Mouse (Mus musculus) forebrain, embryonic 16.5 days (tissue): Measurements from ENCODE around the gene Hoxd12. TPM values are rescaled to one million over a fixed set of nuclear protein-coding genes. Genes with fewer than 3 reads are reported as not detected.
A peak's percentile ranks its signal among the peaks of the same experiment; 100 is the strongest.

Experiments
- ATAC-seq: fragments of 200-750 bp; cut with Nextera tagmentation; 2 replicates; pipeline ENCODE4 v1.8.0; 2017; ENCODE audit warnings: mild to moderate bottlenecking, moderate library complexity
- H3K27ac ChIP-seq: fragments of 300-500 bp; sonication (generic); 2 replicates; pipeline ENCODE4 v1.5.1; 2014; ENCODE audit warnings: low read length, control low read depth
- H3K27me3 ChIP-seq: fragments of 300-500 bp; sonication (generic); replicated peaks from 2 replicates; pipeline ENCODE4 v1.6.1; 2014; ENCODE audit warnings: low read length; ENCODE audit not compliant: control insufficient read depth, insufficient read depth
- H3K36me3 ChIP-seq: fragments of 300-500 bp; sonication (generic); 2 replicates; pipeline ENCODE4 v1.6.1; 2014; ENCODE audit not compliant: control insufficient read depth, insufficient read depth
- H3K4me1 ChIP-seq: fragments of 300-500 bp; sonication (generic); replicated peaks from 2 replicates; pipeline ENCODE4 v1.6.1; 2014; ENCODE audit warnings: low read length; ENCODE audit not compliant: control insufficient read depth, insufficient read depth
- H3K4me2 ChIP-seq: fragments of 300-500 bp; sonication (generic); 2 replicates; pipeline ENCODE4 v1.6.1; 2014; ENCODE audit warnings: mild to moderate bottlenecking, low read length, control low read depth
- H3K4me3 ChIP-seq: fragments of 300-500 bp; sonication (generic); replicated peaks from 2 replicates; pipeline ENCODE4 v1.5.1; 2014; ENCODE audit warnings: mild to moderate bottlenecking, low read length, control low read depth
- H3K9ac ChIP-seq: fragments of 300-500 bp; sonication (generic); replicated peaks from 2 replicates; pipeline ENCODE4 v1.6.1; 2014; ENCODE audit warnings: low read depth, low read length, control low read depth
- H3K9me3 ChIP-seq: fragments of 300-500 bp; sonication (generic); 2 replicates; pipeline ENCODE4 v1.6.1; 2016; ENCODE audit warnings: low read length; ENCODE audit not compliant: control insufficient read depth
- WGBS: fragments of 180-500 bp; shearing (Covaris S2); extraction: QIAGEN DNeasy Blood & Tissue Kit; methylation state at CpG from one replicate; pipeline ENCODE4 v1.1.7; 2014; 5-methylcytosine and 5-hydroxymethylcytosine counted together
- polyA plus RNA-seq: library from polyadenylated mRNA; unstranded; fragments of >200 nt; fragmentation: Nextera tagmentation; extraction: Ambion mirVana; gene quantifications from 2 replicates; pipeline ENCODE4 v1.2.1, GENCODE M21; 2015

Hoxd12 gene
- polyA plus RNA-seq, 1 experiment from 2014 or later = not detected

DNA sequence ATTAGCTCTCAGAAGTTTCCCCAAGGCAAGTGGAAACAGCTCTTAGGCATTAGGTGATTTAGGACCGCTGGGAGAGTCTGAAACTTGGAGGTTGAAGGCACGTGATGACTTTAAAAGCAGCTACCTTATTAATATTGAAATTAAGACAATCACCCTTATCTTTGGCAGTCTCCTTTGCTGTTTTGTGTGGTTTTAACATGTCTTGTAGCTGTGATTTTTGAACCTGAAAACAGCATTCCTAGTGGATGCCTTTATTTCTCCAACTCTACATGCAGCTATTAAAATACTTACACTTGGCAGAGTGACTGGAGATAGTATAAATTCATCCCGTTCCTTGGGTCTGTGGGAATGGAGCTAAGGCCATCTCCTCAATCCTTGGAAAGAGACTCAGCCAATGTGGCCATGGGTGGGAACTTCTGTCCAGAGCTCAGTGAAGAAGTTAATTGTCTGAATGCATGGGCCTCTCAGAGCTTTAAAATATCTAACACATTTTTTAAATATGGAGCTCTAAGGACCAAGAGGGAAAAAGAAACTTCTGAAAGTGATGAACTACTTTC is 4.1 kb upstream of the Hoxd12 start:
- Histone ChIP-seq H3K9ac (no peak overlapping the region), H3K27me3 (peaks cover 93% of the 10 kb centered on the region)
- 3% methylated on average over 3 of the region's 3 CpGs for WGBS

DNA sequence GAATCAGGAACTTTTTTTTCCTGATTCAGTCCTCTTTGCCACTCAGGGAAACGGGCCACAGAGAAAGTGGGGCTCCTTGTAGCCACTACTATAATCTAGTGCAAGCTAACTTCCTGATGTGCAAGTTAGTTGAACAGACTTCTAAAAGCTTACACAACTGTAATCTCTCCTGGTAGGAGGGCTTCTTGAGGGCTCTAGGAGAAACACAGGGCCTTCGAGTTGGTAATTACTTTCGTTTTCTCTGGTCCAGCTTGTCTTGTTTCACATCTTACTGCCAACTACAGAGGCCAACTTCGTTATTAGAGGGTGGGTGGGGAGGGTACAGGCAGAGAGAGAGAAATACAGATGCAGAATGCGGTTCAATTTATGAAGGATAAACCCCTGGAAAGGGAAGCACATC is 3.0 kb upstream of the Hoxd12 start:
- no peak for ATAC-seq
- H3K9ac ChIP-seq = no peak overlapping the region
- peaks cover 94% of the 10 kb centered on the region for H3K27me3 ChIP-seq
- no peak overlapping the region for H3K27ac ChIP-seq
- H3K4me3 ChIP-seq = no peak overlapping the region
- WGBS = 9% methylated on average over 5 of the region's 5 CpGs
- peaks cover 17% of the 10 kb centered on the region for H3K4me1 ChIP-seq
- H3K36me3 ChIP-seq = no peaks in the 10 kb centered on the region
- no peak overlapping the region for H3K4me2 ChIP-seq
- H3K9me3 ChIP-seq = no peaks in the 10 kb centered on the region

More for the DNA sequence above, 4.1 kb upstream of the Hoxd12 start:
- Histone ChIP-seq H3K4me1 (peaks cover 17% of the 10 kb centered on the region), H3K4me3 (no peak overlapping the region), H3K27ac (no peak overlapping the region), H3K4me2 (no peak overlapping the region), H3K9me3 (no peaks in the 10 kb centered on the region), H3K36me3 (no peaks in the 10 kb centered on the region)
- ATAC-seq = no peak

- H3K9ac ChIP-seq = no peak overlapping the region
- peak; percentile 63 for ATAC-seq
- no peak overlapping the region for H3K27ac ChIP-seq
- peak overlapping the region; percentile 42 for H3K4me2 ChIP-seq
- H3K4me1 ChIP-seq = peaks cover 16% of the 10 kb centered on the region
- peak overlapping the region; percentile 15; the same call in 1 of the 2 replicates for H3K4me3 ChIP-seq
- H3K27me3 ChIP-seq = peaks cover 94% of the 10 kb centered on the region
- no peaks in the 10 kb centered on the region for H3K9me3 ChIP-seq
- no peaks in the 10 kb centered on the region for H3K36me3 ChIP-seq
- WGBS = 1% methylated on average over 40 of the region's 40 CpGs
Measured at GRCm38 (mm10) chr2:74672481-74673362, 2.1 kb upstream of the Hoxd12 start.

DNA sequence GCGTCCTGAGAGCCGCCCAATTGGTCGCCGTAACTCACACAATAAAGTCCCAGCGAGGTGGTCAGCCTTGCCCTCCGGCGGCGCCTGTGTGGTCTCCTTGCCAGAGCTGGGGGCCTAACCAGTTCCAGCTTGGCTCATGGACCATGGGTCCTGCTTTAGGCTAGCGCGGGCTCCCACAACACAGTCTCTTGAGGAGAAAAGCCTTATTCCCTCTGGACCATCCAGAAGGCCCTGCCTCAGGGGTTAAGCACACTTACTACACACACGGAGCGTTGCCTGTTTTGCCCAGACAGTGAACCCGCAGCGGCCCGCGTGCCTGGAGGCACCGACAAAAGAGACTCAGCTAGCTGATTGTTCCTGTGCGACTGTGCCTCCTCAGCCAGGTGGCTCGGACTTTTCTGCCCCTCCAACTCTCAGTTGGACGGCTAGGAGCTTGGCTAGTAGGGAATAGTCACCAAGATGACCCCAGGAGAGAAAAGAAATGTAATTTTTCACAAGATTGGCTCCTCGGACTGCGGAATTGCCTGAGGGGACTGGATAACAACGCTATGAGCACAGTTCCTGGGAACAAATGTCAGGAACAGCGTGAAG is 883 bp upstream of the Hoxd12 start:
- no peak overlapping the region for H3K9ac ChIP-seq
- H3K4me3 ChIP-seq = no peak overlapping the region
- peaks cover 6% of the 10 kb centered on the region; the same call in 1 of the 2 replicates for H3K4me1 ChIP-seq
- H3K36me3 ChIP-seq = no peaks in the 10 kb centered on the region
- no peak overlapping the region for H3K4me2 ChIP-seq
- no peak overlapping the region for H3K27ac ChIP-seq
- H3K9me3 ChIP-seq = no peaks in the 10 kb centered on the region
- H3K27me3 ChIP-seq = peaks cover 94% of the 10 kb centered on the region
- WGBS = under 1% methylated on average over 24 of the region's 24 CpGs
- no peak for ATAC-seq

DNA sequence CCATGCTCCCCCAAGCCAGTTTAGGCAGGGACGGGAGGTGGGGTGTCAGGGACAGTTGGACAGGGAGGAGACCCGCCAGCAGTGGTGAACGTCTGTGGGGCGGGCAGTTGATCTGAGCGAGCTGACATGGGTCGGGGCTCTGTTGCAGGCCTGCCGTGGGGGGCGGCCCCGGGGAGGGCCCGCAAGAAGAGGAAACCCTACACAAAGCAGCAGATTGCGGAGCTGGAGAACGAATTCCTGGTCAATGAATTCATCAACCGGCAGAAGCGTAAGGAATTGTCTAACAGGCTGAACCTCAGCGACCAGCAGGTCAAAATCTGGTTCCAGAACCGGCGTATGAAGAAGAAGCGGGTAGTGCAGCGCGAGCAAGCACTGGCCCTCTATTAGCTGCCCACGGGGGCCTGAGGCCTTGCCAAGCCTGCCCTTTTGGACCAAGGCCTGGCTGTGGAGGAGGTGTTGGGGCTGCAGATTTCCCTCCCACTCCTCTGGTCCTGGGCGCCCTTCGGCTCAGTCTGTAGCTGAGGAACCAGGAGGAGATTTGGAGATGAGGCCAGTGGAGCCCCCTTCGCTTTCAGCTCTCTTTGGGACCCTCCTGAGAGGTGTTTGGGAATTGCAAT is 961 bp downstream of the Hoxd12 start:
- no peak for ATAC-seq
- H3K4me2 ChIP-seq = no peak overlapping the region
- 5% methylated on average over 24 of the region's 24 CpGs for WGBS
- peaks cover 97% of the 10 kb centered on the region for H3K27me3 ChIP-seq
- H3K9me3 ChIP-seq = no peaks in the 10 kb centered on the region
- no peak overlapping the region for H3K9ac ChIP-seq
- no peaks in the 10 kb centered on the region for H3K36me3 ChIP-seq
- no peak overlapping the region for H3K27ac ChIP-seq
- H3K4me3 ChIP-seq = no peak overlapping the region
- H3K4me1 ChIP-seq = peaks cover 9% of the 10 kb centered on the region; the same call in 1 of the 2 replicates

- Histone ChIP-seq H3K9me3 (no peaks in the 10 kb centered on the region), H3K9ac (no peak overlapping the region), H3K4me2 (no peak overlapping the region), H3K27me3 (peaks cover 99% of the 10 kb centered on the region), H3K36me3 (no peaks in the 10 kb centered on the region), H3K27ac (no peak overlapping the region), H3K4me3 (no peak overlapping the region), H3K4me1 (peaks cover 9% of the 10 kb centered on the region; the same call in 1 of the 2 replicates)
- 5% methylated on average over 9 of the region's 9 CpGs for WGBS
- no peak for ATAC-seq
Measured at GRCm38 (mm10) chr2:74676376-74677052, 1.7 kb downstream of the Hoxd12 start.

DNA sequence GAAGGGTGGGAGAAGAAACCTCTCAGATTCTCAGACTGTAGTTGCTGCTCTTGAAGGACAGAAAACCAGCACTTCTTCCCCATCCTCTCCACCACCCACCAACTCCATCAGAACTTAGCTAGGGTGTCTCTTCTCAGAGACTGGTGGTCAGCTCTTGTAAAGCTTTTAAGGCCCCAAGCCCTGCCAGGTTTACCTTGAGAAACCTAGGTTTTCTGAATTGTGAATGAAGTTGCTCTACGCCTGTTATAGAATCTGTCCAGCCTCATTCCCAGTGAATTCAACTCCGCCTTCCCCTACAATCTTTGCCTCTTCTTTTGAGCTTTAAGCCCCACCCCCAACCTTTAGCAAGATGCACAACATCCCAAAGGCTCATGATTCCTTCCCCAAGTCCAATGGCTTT is 2.3 kb downstream of the Hoxd12 start:
- no peak overlapping the region for H3K4me3 ChIP-seq
- no peak overlapping the region for H3K27ac ChIP-seq
- no peaks in the 10 kb centered on the region for H3K9me3 ChIP-seq
- WGBS = 3% methylated on average over 2 of the region's 2 CpGs
- H3K27me3 ChIP-seq = peaks cover 99% of the 10 kb centered on the region
- no peaks in the 10 kb centered on the region for H3K36me3 ChIP-seq
- no peak overlapping the region for H3K9ac ChIP-seq
- peaks cover 15% of the 10 kb centered on the region for H3K4me1 ChIP-seq
- no peak overlapping the region for H3K4me2 ChIP-seq
- ATAC-seq = no peak

DNA sequence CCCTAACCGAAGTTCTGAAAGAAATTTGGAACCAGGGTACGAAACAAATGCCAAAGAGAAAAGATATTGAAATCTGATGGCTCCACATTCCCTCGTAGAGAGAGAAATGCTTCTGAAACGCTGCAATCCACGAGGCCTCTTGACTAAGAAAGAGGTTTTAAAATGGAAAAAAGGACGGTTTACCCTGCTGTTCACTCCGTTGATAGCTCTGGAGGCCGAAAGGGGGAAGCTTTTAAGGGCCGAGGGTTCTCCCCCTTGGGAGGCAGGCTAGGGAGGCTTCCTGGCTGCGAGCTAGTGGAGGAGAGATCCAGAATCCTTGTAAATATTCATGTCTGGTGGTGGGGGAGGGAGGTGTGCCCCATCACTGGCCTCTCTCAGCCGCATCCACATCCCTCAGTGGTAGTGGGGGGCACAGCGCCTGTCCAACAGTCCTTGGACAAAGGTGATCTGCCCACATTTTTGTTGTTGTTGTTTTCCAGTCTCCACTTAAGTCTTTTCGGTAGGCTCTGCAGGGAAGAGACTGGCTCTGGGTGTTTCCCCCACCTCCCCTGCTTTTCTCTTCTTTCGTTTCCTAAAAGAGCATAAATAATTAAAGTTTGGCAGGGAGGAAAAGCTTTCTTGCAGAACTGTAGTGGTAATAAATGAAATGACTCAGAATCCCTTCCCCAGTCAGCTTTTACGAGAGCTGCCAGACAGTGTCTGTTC is 4.2 kb downstream of the Hoxd12 start, which contains the start of gene Hoxd11:
Gene Hoxd11 (plus strand): TSS at position 667 of the 705 bp plus-strand sequence.
- H3K27me3 ChIP-seq = peaks cover 97% of the 10 kb centered on the region
- no peak within 1 kb of the TSS for H3K27ac ChIP-seq
- H3K4me2 ChIP-seq = no peak within 1 kb of the TSS
- no peaks in the 10 kb centered on the region for H3K36me3 ChIP-seq
- ATAC-seq = no peak
- H3K4me3 ChIP-seq = no peak within 1 kb of the TSS
- no peaks in the 10 kb centered on the region for H3K9me3 ChIP-seq
- no peak within 1 kb of the TSS for H3K9ac ChIP-seq
- H3K4me1 ChIP-seq = peaks cover 19% of the 10 kb centered on the region
- 2% methylated on average over 15 of the region's 15 CpGs for WGBS
